Mouse (Mus musculus) limb, embryonic 10.5 days (tissue): ENCODE data around the gene Gen1. TPM values are rescaled to one million over a fixed set of nuclear protein-coding genes. Genes with fewer than 3 reads are reported as not detected.

Experiments
- DNase-seq: peaks from one replicate; pipeline ENCODE4 v3.0.0-alpha.2; 2017; ENCODE audit warnings: low spot score
- H3K27ac ChIP-seq: fragments of 300-500 bp; sonication (generic); 2 replicates; pipeline ENCODE4 v1.5.1; 2016; ENCODE audit warnings: mild to moderate bottlenecking
- H3K27me3 ChIP-seq: fragments of 300-500 bp; sonication (generic); 2 replicates; pipeline ENCODE4 v1.6.1; 2016; ENCODE audit warnings: low read depth, mild to moderate bottlenecking; ENCODE audit not compliant: poor library complexity, severe bottlenecking
- H3K36me3 ChIP-seq: fragments of 300-500 bp; sonication (generic); 2 replicates; pipeline ENCODE4 v1.6.1; 2016; ENCODE audit warnings: mild to moderate bottlenecking, moderate library complexity
- H3K4me1 ChIP-seq: fragments of 300-500 bp; sonication (generic); 2 replicates; pipeline ENCODE4 v1.6.1; 2016
- H3K4me3 ChIP-seq: fragments of 300-500 bp; sonication (generic); 2 replicates; pipeline ENCODE4 v1.5.1; 2016; ENCODE audit warnings: mild to moderate bottlenecking, moderate library complexity
- H3K9me3 ChIP-seq: fragments of 300-500 bp; sonication (generic); replicated peaks from 2 replicates; pipeline ENCODE4 v1.6.1; 2016; ENCODE audit warnings: mild to moderate bottlenecking
- WGBS: fragments of 180-500 bp; shearing (Covaris S2); methylation state at CpG from one replicate; pipeline ENCODE4 v1.1.7; 2016; 5-methylcytosine and 5-hydroxymethylcytosine counted together
- polyA plus RNA-seq: library from polyadenylated mRNA; unstranded; fragments of >200 nt; fragmentation: Nextera tagmentation; extraction: Ambion mirVana; gene quantifications from 2 replicates; pipeline ENCODE4 v1.2.1, GENCODE M21; 2016

Gene Gen1
- 21.9 and 23.1 TPM in 2 replicates for polyA plus RNA-seq

DNA sequence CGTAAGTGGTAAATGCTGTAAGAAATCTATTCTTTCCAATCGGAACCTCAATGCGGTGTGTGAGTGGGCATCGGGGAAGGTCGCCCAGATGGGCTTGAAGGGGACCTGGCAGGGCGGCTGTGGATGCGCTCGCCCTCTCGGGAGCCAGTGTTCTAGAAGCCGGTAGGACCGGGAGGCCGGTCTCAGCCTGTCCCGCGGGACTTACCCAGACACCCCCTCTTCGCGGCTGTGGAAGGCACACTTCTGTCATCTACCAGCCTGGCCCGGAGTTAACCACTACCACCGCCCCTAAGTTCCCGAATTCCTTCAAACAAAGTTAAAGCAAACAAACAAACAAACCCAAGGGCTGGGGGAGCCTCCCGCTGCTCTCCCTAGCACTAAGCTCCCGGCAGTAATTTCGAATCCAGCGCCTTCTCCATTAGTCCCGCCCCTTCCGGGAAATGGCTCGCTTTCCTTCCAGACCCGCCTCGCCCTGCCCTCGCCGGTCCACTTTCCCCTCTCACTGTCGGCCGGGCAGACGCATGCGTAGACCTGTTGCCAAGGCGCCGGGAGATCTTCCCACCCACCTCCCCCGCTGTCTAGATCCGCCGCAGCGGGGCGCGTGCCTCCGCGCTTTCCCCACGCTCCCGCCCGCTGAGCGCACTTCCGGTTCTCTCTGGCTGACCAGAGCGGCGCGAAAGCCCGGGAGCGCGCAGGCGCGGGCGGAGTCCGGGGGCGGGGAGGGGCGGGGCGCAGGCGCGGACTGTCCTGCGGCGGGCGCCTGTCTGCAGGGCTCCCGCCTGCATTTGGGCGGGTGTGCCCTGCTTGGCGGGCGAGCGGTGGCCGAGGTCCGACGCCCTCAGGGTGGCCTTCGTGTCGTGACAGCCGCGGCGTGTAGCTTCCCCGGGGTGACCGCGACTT, at the start of gene Gen1, which contains the start of gene Smc6:
Gene Gen1, minus strand, starts transcription at position 420 of the 900 bp plus-strand sequence.
Gene Smc6, plus strand, starts transcription at position 505 of the 900 bp plus-strand sequence.
- Histone ChIP-seq H3K27ac (peak within 1 kb of the TSS; percentile 98), H3K4me3 (peak within 1 kb of the TSS; percentile 92), H3K27me3 (no peaks in the 10 kb centered on the region), H3K36me3 (peaks cover 4% of the 10 kb centered on the region; the same call in 1 of the 2 replicates), H3K9me3 (no peaks in the 10 kb centered on the region), H3K4me1 (peaks cover 30% of the 10 kb centered on the region)
- under 1% methylated on average over 83 of the region's 83 CpGs for WGBS
- peak; percentile 97 for DNase-seq

DNA sequence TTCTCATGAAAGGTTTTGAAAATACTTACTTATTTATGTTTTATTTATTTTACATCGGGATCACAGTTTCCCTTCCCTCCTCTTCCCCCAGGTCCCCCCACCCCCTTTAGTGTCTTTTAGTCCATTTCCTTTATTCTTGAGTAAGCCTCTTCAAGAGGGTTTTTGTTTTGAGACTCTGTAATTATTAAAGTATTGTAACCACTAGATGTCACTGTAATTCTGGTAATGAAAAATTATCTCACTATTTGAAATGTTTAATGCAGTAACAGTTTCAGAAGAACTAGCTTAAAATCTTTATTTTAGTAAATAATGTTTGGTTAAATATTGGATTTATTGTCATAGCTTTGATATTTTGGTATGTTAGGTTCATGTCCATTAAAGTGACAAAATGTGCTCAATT, 48.2 kb upstream of the Gen1 start:
- H3K4me3 ChIP-seq, result no peak overlapping the region
- 89% methylated on average over 1 of the region's 1 CpGs for WGBS
- peaks cover 79% of the 10 kb centered on the region for H3K36me3 ChIP-seq
- no peaks in the 10 kb centered on the region for H3K4me1 ChIP-seq
- H3K27ac ChIP-seq, result no peak overlapping the region
- H3K9me3 ChIP-seq, result no peaks in the 10 kb centered on the region
- DNase-seq, result no peak
- H3K27me3 ChIP-seq, result no peaks in the 10 kb centered on the region

DNA sequence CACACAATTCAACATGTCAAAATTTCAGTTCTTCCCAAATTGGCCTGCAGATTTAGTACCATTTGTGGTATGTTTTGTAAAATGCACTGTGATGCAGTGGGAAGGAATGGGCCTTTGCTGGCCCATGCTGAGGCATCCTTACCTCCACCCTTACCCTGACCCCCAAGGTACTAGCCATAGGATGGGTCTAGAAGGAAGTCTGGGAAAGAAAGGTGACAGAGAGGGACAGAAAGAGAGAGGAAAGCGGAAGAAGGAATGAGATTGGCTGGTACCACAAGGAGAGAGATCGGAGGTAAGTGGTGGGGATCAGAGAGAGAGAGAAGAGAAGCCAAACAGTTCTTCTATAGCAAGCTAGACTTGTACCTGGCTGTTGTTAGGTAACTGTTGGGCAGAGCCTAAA, 45.5 kb upstream of the Gen1 start:
- no peak overlapping the region for H3K4me3 ChIP-seq
- peaks cover 80% of the 10 kb centered on the region for H3K36me3 ChIP-seq
- no peak for DNase-seq
- no peaks in the 10 kb centered on the region for H3K27me3 ChIP-seq
- H3K27ac ChIP-seq, result no peak overlapping the region
- 94% methylated on average over 2 of the region's 2 CpGs for WGBS
- no peaks in the 10 kb centered on the region for H3K9me3 ChIP-seq
- H3K4me1 ChIP-seq, result no peaks in the 10 kb centered on the region

GRCm38 (mm10) chr12:11306753-11307645, 41.4 kb upstream of the Gen1 start:
- Histone ChIP-seq H3K27me3 (no peaks in the 10 kb centered on the region), H3K9me3 (no peaks in the 10 kb centered on the region), H3K27ac (no peak overlapping the region), H3K4me3 (no peak overlapping the region), H3K4me1 (no peaks in the 10 kb centered on the region), H3K36me3 (peaks cover 89% of the 10 kb centered on the region)
- WGBS, result 95% methylated on average over 8 of the region's 8 CpGs
- no peak for DNase-seq

- Histone ChIP-seq H3K9me3 (no peaks in the 10 kb centered on the region), H3K27me3 (no peaks in the 10 kb centered on the region), H3K36me3 (peaks cover 94% of the 10 kb centered on the region), H3K27ac (no peak overlapping the region), H3K4me3 (no peak overlapping the region), H3K4me1 (no peaks in the 10 kb centered on the region)
- 96% methylated on average over 1 of the region's 1 CpGs for WGBS
- DNase-seq, result no peak
These were observed 35.3 kb upstream of the Gen1 start for GRCm38 (mm10) chr12:11300858-11301257.

DNA sequence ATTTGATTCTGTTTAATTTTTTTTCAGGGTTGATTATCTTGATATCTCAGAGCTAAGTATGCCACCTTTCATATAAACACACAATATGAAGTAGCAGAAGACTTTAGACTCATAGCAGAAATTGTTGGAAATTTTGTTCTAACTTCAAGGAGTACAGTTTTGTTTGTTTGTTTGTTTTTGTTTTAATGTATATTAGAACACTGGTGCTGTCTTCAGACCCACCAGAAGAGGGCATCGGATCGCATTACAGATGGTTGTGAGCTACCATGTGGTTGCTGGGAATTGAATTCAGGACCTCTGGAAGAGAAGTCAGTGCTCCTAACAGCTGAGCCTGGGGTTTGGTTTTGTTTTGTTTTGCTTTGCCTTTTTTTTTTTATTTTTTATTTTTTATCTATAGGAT, 20.8 kb upstream of the Gen1 start:
- Histone ChIP-seq H3K4me3 (no peak overlapping the region), H3K4me1 (no peaks in the 10 kb centered on the region), H3K9me3 (no peaks in the 10 kb centered on the region), H3K27ac (no peak overlapping the region), H3K36me3 (peaks cover 97% of the 10 kb centered on the region), H3K27me3 (no peaks in the 10 kb centered on the region)
- 92% methylated on average over 2 of the region's 2 CpGs for WGBS
- DNase-seq, result no peak

- 95% methylated on average over 2 of the region's 2 CpGs for WGBS
- Histone ChIP-seq H3K4me1 (no peaks in the 10 kb centered on the region), H3K27ac (no peak overlapping the region), H3K27me3 (no peaks in the 10 kb centered on the region), H3K9me3 (no peaks in the 10 kb centered on the region), H3K4me3 (no peak overlapping the region), H3K36me3 (peaks cover 97% of the 10 kb centered on the region)
- DNase-seq, result no peak
These were observed 16.0 kb upstream of the Gen1 start for GRCm38 (mm10) chr12:11281584-11281983.

DNA sequence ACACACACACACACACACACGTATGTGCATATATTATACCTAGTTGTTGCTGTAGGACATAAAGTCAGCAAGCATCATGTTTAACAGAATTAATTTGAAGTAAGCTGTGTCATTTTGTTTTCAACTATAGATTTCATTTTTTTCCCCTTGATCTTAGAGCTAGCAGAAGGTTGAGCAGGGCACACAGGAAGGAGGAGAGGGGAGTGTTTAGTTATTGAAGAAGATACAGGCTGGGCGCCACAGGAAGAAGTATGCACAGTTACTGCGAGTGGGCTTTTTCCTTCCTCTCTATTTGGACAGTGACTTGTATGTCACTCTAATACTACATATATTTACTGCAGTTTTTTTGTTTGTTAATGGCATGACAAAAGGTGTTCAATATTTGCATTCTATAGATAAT, 14.3 kb upstream of the Gen1 start:
- no peaks in the 10 kb centered on the region for H3K4me1 ChIP-seq
- H3K4me3 ChIP-seq, result no peak overlapping the region
- H3K27me3 ChIP-seq, result no peaks in the 10 kb centered on the region
- peaks cover 91% of the 10 kb centered on the region for H3K36me3 ChIP-seq
- no peak overlapping the region for H3K27ac ChIP-seq
- DNase-seq, result no peak
- WGBS, result 88% methylated on average over 3 of the region's 3 CpGs
- no peaks in the 10 kb centered on the region for H3K9me3 ChIP-seq

DNA sequence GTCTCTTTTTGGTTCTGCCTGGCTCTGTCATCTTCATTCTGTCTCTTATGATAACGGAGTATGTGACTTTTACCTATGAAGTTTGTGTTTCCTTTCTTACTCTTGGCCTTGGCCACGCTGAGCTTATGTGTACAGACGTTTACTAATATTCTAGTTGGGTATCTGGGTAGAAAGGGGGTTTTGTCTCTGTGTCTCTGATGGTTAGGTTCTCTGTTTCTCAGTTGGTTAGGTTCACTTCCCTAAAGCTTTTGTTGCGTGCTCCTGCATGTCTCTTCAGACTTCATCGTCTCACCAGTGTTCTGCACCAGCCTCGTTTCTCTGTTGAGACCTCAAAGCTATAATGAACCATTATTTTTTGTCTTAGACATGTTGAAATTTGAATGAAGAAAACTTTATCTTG, 11.6 kb upstream of the Gen1 start:
- 95% methylated on average over 6 of the region's 6 CpGs for WGBS
- no peak for DNase-seq
- H3K36me3 ChIP-seq, result peaks cover 91% of the 10 kb centered on the region

DNA sequence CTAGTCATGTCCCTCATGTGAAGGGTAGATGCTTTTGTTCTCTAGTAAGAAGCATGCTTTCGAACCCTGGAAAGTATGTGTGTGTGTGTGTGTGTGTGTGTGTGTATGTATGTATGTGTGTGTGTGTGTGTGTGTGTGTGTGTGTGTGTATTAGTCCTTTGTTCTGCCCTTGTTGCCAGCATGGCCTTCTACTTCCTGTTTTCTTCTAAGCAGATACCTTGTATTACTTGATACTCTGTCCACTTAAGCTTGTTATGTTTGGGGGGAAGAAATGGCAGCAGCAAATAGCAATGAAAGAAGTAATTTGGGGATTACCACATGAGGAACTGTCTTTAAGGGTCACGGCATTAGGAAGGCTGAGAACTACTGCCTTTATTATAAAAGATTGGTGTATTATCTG, 11.0 kb upstream of the Gen1 start:
- DNase-seq, result no peak
- WGBS, result 92% methylated on average over 2 of the region's 2 CpGs
- Histone ChIP-seq H3K9me3 (no peaks in the 10 kb centered on the region), H3K27ac (no peak overlapping the region), H3K27me3 (no peaks in the 10 kb centered on the region), H3K4me3 (no peak overlapping the region), H3K36me3 (peaks cover 91% of the 10 kb centered on the region), H3K4me1 (no peaks in the 10 kb centered on the region)

More for the DNA sequence above, 11.6 kb upstream of the Gen1 start:
- H3K9me3 ChIP-seq, result no peaks in the 10 kb centered on the region
- no peak overlapping the region for H3K4me3 ChIP-seq
- no peak overlapping the region for H3K27ac ChIP-seq
- no peaks in the 10 kb centered on the region for H3K27me3 ChIP-seq
- no peaks in the 10 kb centered on the region for H3K4me1 ChIP-seq

- no peaks in the 10 kb centered on the region for H3K9me3 ChIP-seq
- no peak overlapping the region for H3K4me3 ChIP-seq
- 96% methylated on average over 1 of the region's 1 CpGs for WGBS
- H3K36me3 ChIP-seq, result peaks cover 69% of the 10 kb centered on the region
- no peak overlapping the region for H3K27ac ChIP-seq
- no peak for DNase-seq
- peaks cover 7% of the 10 kb centered on the region for H3K4me1 ChIP-seq
- no peaks in the 10 kb centered on the region for H3K27me3 ChIP-seq
These were observed 7.6 kb upstream of the Gen1 start for GRCm38 (mm10) chr12:11273185-11273584.

DNA sequence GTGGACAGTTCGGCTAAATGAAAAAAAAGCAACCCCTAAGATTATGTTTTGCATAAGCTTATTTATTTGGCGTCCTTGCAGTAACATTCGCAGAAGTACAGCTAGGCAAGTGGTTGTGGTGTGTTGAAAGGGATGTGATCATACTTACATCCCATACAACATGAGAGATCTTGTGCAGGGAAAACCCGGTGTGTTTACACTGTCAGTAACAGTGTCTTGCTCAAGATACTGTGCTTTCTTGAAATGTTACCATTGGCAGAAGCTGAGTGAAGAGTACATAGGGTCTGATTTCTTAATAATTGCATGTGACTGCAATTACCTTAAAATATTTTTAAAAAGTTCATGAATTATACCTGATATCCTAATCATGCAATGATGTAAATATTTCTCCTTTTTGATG, 7.0 kb upstream of the Gen1 start:
- 90% methylated on average over 4 of the region's 4 CpGs for WGBS
- Histone ChIP-seq H3K27me3 (no peaks in the 10 kb centered on the region), H3K4me1 (peaks cover 12% of the 10 kb centered on the region)

GRCm38 (mm10) chr12:11267030-11267429, 1.4 kb upstream of the Gen1 start:
- H3K36me3 ChIP-seq, result peaks cover 14% of the 10 kb centered on the region
- no peaks in the 10 kb centered on the region for H3K9me3 ChIP-seq
- WGBS, result 5% methylated on average over 4 of the region's 4 CpGs
- H3K27ac ChIP-seq, result peak overlapping the region; percentile 98
- no peaks in the 10 kb centered on the region for H3K27me3 ChIP-seq
- H3K4me1 ChIP-seq, result peaks cover 30% of the 10 kb centered on the region
- peak overlapping the region; percentile 92 for H3K4me3 ChIP-seq
- DNase-seq, result peak; percentile 34

More for the DNA sequence above, 7.0 kb upstream of the Gen1 start:
- DNase-seq, result no peak
- peaks cover 63% of the 10 kb centered on the region for H3K36me3 ChIP-seq
- H3K27ac ChIP-seq, result no peak overlapping the region
- H3K4me3 ChIP-seq, result no peak overlapping the region
- no peaks in the 10 kb centered on the region for H3K9me3 ChIP-seq
